In the genomic region with DNA sequence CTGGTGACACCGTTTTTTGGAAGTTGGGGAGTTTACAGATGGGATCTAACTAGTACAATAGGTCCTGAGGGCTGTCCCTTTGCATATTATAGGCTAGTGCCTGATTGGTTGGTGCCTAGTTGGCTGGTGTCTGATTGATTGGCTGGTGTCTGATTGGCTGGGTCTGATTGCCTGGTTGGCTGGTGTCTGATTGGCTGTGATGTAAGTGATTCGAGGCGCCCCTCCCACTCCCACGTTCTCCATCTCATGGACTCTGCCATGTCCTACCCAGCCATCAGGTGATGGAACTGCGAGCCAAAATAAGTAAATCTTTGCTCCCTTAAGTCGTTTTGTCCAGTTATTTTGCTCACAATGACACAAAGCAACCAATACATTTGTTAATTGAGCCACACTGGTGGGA, we compare ENCODE assay signal across 20 mouse cellular contexts. TPM values are rescaled to one million over a fixed set of nuclear protein-coding genes. Genes with fewer than 3 reads are reported as not detected.
"Had no signal": no experiment of that assay in that cellular context is flagged by ENCODE, and none has a peak within 500 bp of the region (broad histone marks: within the 10 kb centered on the region; RNA-seq: fewer than 3 reads in every experiment).

No protein-coding gene starts in this region.

- H3K27ac ChIP-seq: lung, embryonic 15.5 days; macrophage; midbrain, embryonic 13.5 days; midbrain, embryonic 15.5 days; neural tube, embryonic 12.5 days; stomach, embryonic 15.5 days; stomach, postnatal 0 days had no signal

- H3K4me2 ChIP-seq: lung, embryonic 15.5 days; midbrain, embryonic 11.5 days; midbrain, embryonic 13.5 days; midbrain, embryonic 15.5 days; neural tube, embryonic 12.5 days; stomach, embryonic 15.5 days had no signal

- DNase-seq: lung, adult 2 months; lung, postnatal 14 days; lung, postnatal 36 days; right cerebral cortex, postnatal 14 days; thymus, adult 2 months; thymus, postnatal 25 days; thymus, postnatal 4 days had no signal

- H3K36me3 ChIP-seq: lung, embryonic 15.5 days; midbrain, embryonic 13.5 days; midbrain, embryonic 15.5 days; neural tube, embryonic 12.5 days; stomach, embryonic 15.5 days had no signal

- H3K4me1 ChIP-seq: lung, embryonic 15.5 days; megakaryocyte, embryonic 14.5 days; midbrain, embryonic 13.5 days; midbrain, embryonic 15.5 days; neural tube, embryonic 12.5 days; stomach, embryonic 15.5 days had no signal

- H3K27me3 ChIP-seq: lung, embryonic 15.5 days; midbrain, embryonic 13.5 days; midbrain, embryonic 15.5 days; neural tube, embryonic 12.5 days; stomach, embryonic 15.5 days had no signal

- H3K9me3 ChIP-seq: lung, embryonic 15.5 days; stomach, embryonic 15.5 days had no signal

- H3K9ac ChIP-seq: lung, embryonic 15.5 days; midbrain, embryonic 13.5 days; midbrain, embryonic 15.5 days; neural tube, embryonic 12.5 days; stomach, embryonic 15.5 days had no signal

- ATAC-seq: lung, postnatal 0 days; midbrain, embryonic 13.5 days; midbrain, embryonic 15.5 days had no signal

- H3K4me3 ChIP-seq: lung, embryonic 15.5 days; megakaryocyte, embryonic 14.5 days; midbrain, embryonic 13.5 days; midbrain, embryonic 15.5 days; neural tube, embryonic 12.5 days; stomach, embryonic 15.5 days had no signal

RNA-seq across cellular contexts. Expression of a gene that starts 49.2 kb away (rescaled TPM):
- polyA plus RNA-seq: testis, adult 2 months had no signal

RNA-seq across cellular contexts. Expression of a gene that starts 51.5 kb away (rescaled TPM):
- total RNA-seq: megakaryocyte progenitor cell, adult 5-6 weeks; monocyte, adult 5-6 weeks had no signal
- polyA plus RNA-seq: macrophage; midbrain, embryonic 11.5 days; midbrain, embryonic 13.5 days; midbrain, embryonic 15.5 days had no signal
